Mouse (Mus musculus) kidney, adult 8-10 months (tissue): ENCODE measurements around the gene Elp5.
A peak's percentile ranks its signal among the peaks of the same experiment; 100 is the strongest.

ENCODE experiments used
- DNase-seq, 2 experiments: peaks; one replicate each; pipeline ENCODE4 v3.0.0; 2022

The Elp5 gene

GRCm38 (mm10) chr11:70014880-70015558, 32.7 kb upstream of the Elp5 start, which contains the start of gene Acadvl:
TSS of gene Acadvl (minus strand) at chr11:70015411.
- DNase-seq: peak; percentile 92 to 93

- no peak for DNase-seq
Observed at GRCm38 (mm10) chr11:70014051-70014450, 31.7 kb upstream of the Elp5 start.

- DNase-seq: no peak
Observed at GRCm38 (mm10) chr11:70013408-70013807, 31.1 kb upstream of the Elp5 start.

- no peak for DNase-seq
Observed at GRCm38 (mm10) chr11:70012931-70013330, 30.6 kb upstream of the Elp5 start.

GRCm38 (mm10) chr11:70010961-70011360, 28.6 kb upstream of the Elp5 start:
- DNase-seq: no peak

GRCm38 (mm10) chr11:70010548-70010947, 28.2 kb upstream of the Elp5 start:
- DNase-seq: no peak

- no peak for DNase-seq
Observed at GRCm38 (mm10) chr11:70010033-70010432, 27.7 kb upstream of the Elp5 start.

- no peak for DNase-seq
Observed at GRCm38 (mm10) chr11:70005521-70005920, 23.2 kb upstream of the Elp5 start.

- no peak for DNase-seq
Observed at GRCm38 (mm10) chr11:70002471-70002870, 20.2 kb upstream of the Elp5 start.

GRCm38 (mm10) chr11:70001865-70002264, 19.5 kb upstream of the Elp5 start:
- peak in 1 of 2 experiments; percentile 58 for DNase-seq

- DNase-seq: no peak
Observed at GRCm38 (mm10) chr11:70001159-70001558, 18.8 kb upstream of the Elp5 start.

- DNase-seq: peak; percentile 91 to 95
Observed at GRCm38 (mm10) chr11:70000396-70000898, 18.1 kb upstream of the Elp5 start, which contains the start of gene Dvl2. TSS of gene Dvl2 (plus strand) at chr11:70000595.

- no peak for DNase-seq
Observed at GRCm38 (mm10) chr11:69999666-70000065, 17.3 kb upstream of the Elp5 start.

- no peak for DNase-seq
Observed at GRCm38 (mm10) chr11:69998567-69999491, 16.5 kb upstream of the Elp5 start.

- DNase-seq: peak; percentile 89
Observed at GRCm38 (mm10) chr11:69997070-69997509, 14.8 kb upstream of the Elp5 start.

GRCm38 (mm10) chr11:69996161-69997061, 14.1 kb upstream of the Elp5 start:
- peak in 1 of 2 experiments; percentile 46 for DNase-seq

- DNase-seq: peak; percentile 98 to 99
Observed at GRCm38 (mm10) chr11:69995391-69995960, 13.2 kb upstream of the Elp5 start, which contains the start of gene Phf23. TSS of gene Phf23 (plus strand) at chr11:69995777.

GRCm38 (mm10) chr11:69994401-69995090, 12.2 kb upstream of the Elp5 start:
- no peak for DNase-seq

GRCm38 (mm10) chr11:69992932-69993331, 10.6 kb upstream of the Elp5 start:
- no peak for DNase-seq

- DNase-seq: peak; percentile 51 to 62
Observed at GRCm38 (mm10) chr11:69992396-69992795, 10.1 kb upstream of the Elp5 start.

- DNase-seq: no peak
Observed at GRCm38 (mm10) chr11:69991711-69992110, 9.4 kb upstream of the Elp5 start.
